Mouse (Mus musculus): ENCODE data around the gene E030018B13Rik. TPM values are rescaled to one million over a fixed set of nuclear protein-coding genes. Genes with fewer than 3 reads are reported as not detected.

E030018B13Rik gene
- polyA plus RNA-seq, 1 experiment from 2014 or later, result 0.17 TPM

GRCm38 (mm10) chr7:63899925-63900324, 16.7 kb upstream of the E030018B13Rik start:
- Histone ChIP-seq H3K27me3 (replicated peaks) (no peaks in the 10 kb centered on the region), H3K4me3 (replicated peaks) (no peak overlapping the region), H3K4me2 (no peak overlapping the region), H3K4me1 (peaks cover 16% of the 10 kb centered on the region), H3K27ac (no peak overlapping the region), H3K9ac (no peak overlapping the region), H3K36me3 (no peaks in the 10 kb centered on the region), H3K9me3 (no peaks in the 10 kb centered on the region)
- WGBS, result 90% methylated on average over 8 of the region's 8 CpGs
- ATAC-seq (ENCODE audit: insufficient read depth, low FRiP score, low read depth), result no peak

- ATAC-seq (ENCODE audit: insufficient read depth, low FRiP score, low read depth), result no peak
Measured at GRCm38 (mm10) chr7:63900411-63900810, 16.2 kb upstream of the E030018B13Rik start.

GRCm38 (mm10) chr7:63901346-63901745, 15.3 kb upstream of the E030018B13Rik start:
- Histone ChIP-seq H3K9me3 (no peaks in the 10 kb centered on the region), H3K27me3 (replicated peaks) (no peaks in the 10 kb centered on the region), H3K4me3 (replicated peaks) (no peak overlapping the region), H3K36me3 (no peaks in the 10 kb centered on the region), H3K9ac (no peak overlapping the region), H3K4me1 (peaks cover 18% of the 10 kb centered on the region), H3K27ac (no peak overlapping the region), H3K4me2 (no peak overlapping the region)
- no peak for ATAC-seq (ENCODE audit: insufficient read depth, low FRiP score, low read depth)
- WGBS, result 73% methylated on average over 11 of the region's 11 CpGs

More at GRCm38 (mm10) chr7:63900411-63900810, 16.2 kb upstream of the E030018B13Rik start:
- WGBS, result 90% methylated on average over 2 of the region's 2 CpGs
- no peaks in the 10 kb centered on the region for H3K9me3 ChIP-seq
- no peaks in the 10 kb centered on the region for H3K27me3 ChIP-seq (replicated peaks)
- no peak overlapping the region for H3K27ac ChIP-seq
- no peak overlapping the region for H3K4me2 ChIP-seq
- peaks cover 19% of the 10 kb centered on the region for H3K4me1 ChIP-seq
- no peaks in the 10 kb centered on the region for H3K36me3 ChIP-seq
- H3K9ac ChIP-seq, result no peak overlapping the region
- no peak overlapping the region for H3K4me3 ChIP-seq (replicated peaks)

GRCm38 (mm10) chr7:63901942-63902341, 14.7 kb upstream of the E030018B13Rik start:
- peaks cover 15% of the 10 kb centered on the region for H3K4me1 ChIP-seq
- H3K36me3 ChIP-seq, result no peaks in the 10 kb centered on the region
- H3K27me3 ChIP-seq (replicated peaks), result no peaks in the 10 kb centered on the region
- no peak overlapping the region for H3K27ac ChIP-seq
- no peak for ATAC-seq (ENCODE audit: insufficient read depth, low FRiP score, low read depth)
- no peaks in the 10 kb centered on the region for H3K9me3 ChIP-seq
- H3K4me3 ChIP-seq (replicated peaks), result no peak overlapping the region
- H3K9ac ChIP-seq, result no peak overlapping the region
- H3K4me2 ChIP-seq, result no peak overlapping the region
- WGBS, result 68% methylated on average over 3 of the region's 3 CpGs

- WGBS, result 50% methylated on average over 3 of the region's 3 CpGs
- Histone ChIP-seq H3K4me2 (no peak overlapping the region), H3K27me3 (replicated peaks) (no peaks in the 10 kb centered on the region), H3K36me3 (0 out of 2 replicates have a peak, but pooled peaks cover 2% of the 10 kb centered on the region), H3K9ac (no peak overlapping the region), H3K9me3 (no peaks in the 10 kb centered on the region), H3K4me3 (replicated peaks) (no peak overlapping the region), H3K27ac (peak overlapping the region; percentile 9; the same call in 1 of the 2 replicates), H3K4me1 (peaks cover 8% of the 10 kb centered on the region)
- no peak for ATAC-seq (ENCODE audit: insufficient read depth, low FRiP score, low read depth)
Measured at GRCm38 (mm10) chr7:63902604-63903210, 13.9 kb upstream of the E030018B13Rik start.

- Histone ChIP-seq H3K36me3 (0 out of 2 replicates have a peak, but pooled peaks cover 2% of the 10 kb centered on the region), H3K9me3 (no peaks in the 10 kb centered on the region), H3K27ac (no peak overlapping the region), H3K27me3 (replicated peaks) (no peaks in the 10 kb centered on the region), H3K4me1 (peaks cover 14% of the 10 kb centered on the region), H3K4me3 (replicated peaks) (no peak overlapping the region), H3K4me2 (no peak overlapping the region), H3K9ac (no peak overlapping the region)
- WGBS, result 56% methylated on average over 9 of the region's 9 CpGs
- ATAC-seq (ENCODE audit: insufficient read depth, low FRiP score, low read depth), result no peak
Measured at GRCm38 (mm10) chr7:63903635-63904380, 12.8 kb upstream of the E030018B13Rik start.

- H3K9ac ChIP-seq, result no peak overlapping the region
- no peak overlapping the region for H3K4me3 ChIP-seq (replicated peaks)
- ATAC-seq (ENCODE audit: insufficient read depth, low FRiP score, low read depth), result no peak
- no peak overlapping the region for H3K4me2 ChIP-seq
- WGBS, result 70% methylated on average over 2 of the region's 2 CpGs
- peak overlapping the region; percentile 59; the same call in 1 of the 2 replicates for H3K27ac ChIP-seq
- H3K27me3 ChIP-seq (replicated peaks), result no peaks in the 10 kb centered on the region
- peaks cover 21% of the 10 kb centered on the region for H3K4me1 ChIP-seq
- 0 out of 2 replicates have a peak, but pooled peaks cover 2% of the 10 kb centered on the region for H3K36me3 ChIP-seq
- H3K9me3 ChIP-seq, result no peaks in the 10 kb centered on the region
Measured at GRCm38 (mm10) chr7:63905190-63905589, 11.5 kb upstream of the E030018B13Rik start.

GRCm38 (mm10) chr7:63905642-63906041, 11.0 kb upstream of the E030018B13Rik start:
- Histone ChIP-seq H3K9ac (no peak overlapping the region), H3K27ac (peak overlapping the region; percentile 59; the same call in 1 of the 2 replicates), H3K9me3 (no peaks in the 10 kb centered on the region), H3K4me2 (no peak overlapping the region), H3K4me1 (peaks cover 25% of the 10 kb centered on the region), H3K27me3 (replicated peaks) (no peaks in the 10 kb centered on the region), H3K36me3 (0 out of 2 replicates have a peak, but pooled peaks cover 2% of the 10 kb centered on the region), H3K4me3 (replicated peaks) (no peak overlapping the region)
- ATAC-seq (ENCODE audit: insufficient read depth, low FRiP score, low read depth), result no peak
- WGBS, result 65% methylated on average over 5 of the region's 5 CpGs

GRCm38 (mm10) chr7:63907778-63908495, 8.7 kb upstream of the E030018B13Rik start:
- H3K9me3 ChIP-seq, result no peaks in the 10 kb centered on the region
- no peak overlapping the region for H3K9ac ChIP-seq
- 72% methylated on average over 5 of the region's 5 CpGs for WGBS
- no peak overlapping the region for H3K4me2 ChIP-seq
- peaks cover 47% of the 10 kb centered on the region for H3K4me1 ChIP-seq
- no peak for ATAC-seq (ENCODE audit: insufficient read depth, low FRiP score, low read depth)
- peak overlapping the region; percentile 63; the same call in 1 of the 2 replicates for H3K27ac ChIP-seq
- H3K36me3 ChIP-seq, result 0 out of 2 replicates have a peak, but pooled peaks cover 2% of the 10 kb centered on the region
- H3K27me3 ChIP-seq (replicated peaks), result no peaks in the 10 kb centered on the region
- H3K4me3 ChIP-seq (replicated peaks), result no peak overlapping the region

- 0 out of 2 replicates have a peak, but pooled peaks cover 2% of the 10 kb centered on the region for H3K36me3 ChIP-seq
- no peaks in the 10 kb centered on the region for H3K27me3 ChIP-seq (replicated peaks)
- ATAC-seq (ENCODE audit: insufficient read depth, low FRiP score, low read depth), result no peak
- H3K27ac ChIP-seq, result peak overlapping the region; percentile 63
- 30% methylated on average over 11 of the region's 11 CpGs for WGBS
- no peak overlapping the region for H3K9ac ChIP-seq
- no peak overlapping the region for H3K4me2 ChIP-seq
- no peak overlapping the region for H3K4me3 ChIP-seq (replicated peaks)
- H3K9me3 ChIP-seq, result no peaks in the 10 kb centered on the region
- peaks cover 54% of the 10 kb centered on the region for H3K4me1 ChIP-seq
Measured at GRCm38 (mm10) chr7:63908496-63909285, 8.0 kb upstream of the E030018B13Rik start.

GRCm38 (mm10) chr7:63910225-63910624, 6.4 kb upstream of the E030018B13Rik start:
- 79% methylated on average over 5 of the region's 5 CpGs for WGBS
- H3K27me3 ChIP-seq (replicated peaks), result no peaks in the 10 kb centered on the region
- H3K4me2 ChIP-seq, result no peak overlapping the region
- no peak for ATAC-seq (ENCODE audit: insufficient read depth, low FRiP score, low read depth)
- no peak overlapping the region for H3K9ac ChIP-seq
- 0 out of 2 replicates have a peak, but pooled peaks cover 2% of the 10 kb centered on the region for H3K36me3 ChIP-seq
- H3K4me3 ChIP-seq (replicated peaks), result no peak overlapping the region
- H3K4me1 ChIP-seq, result peaks cover 60% of the 10 kb centered on the region
- no peak overlapping the region; the same call in 1 of the 2 replicates for H3K27ac ChIP-seq
- H3K9me3 ChIP-seq, result no peaks in the 10 kb centered on the region

All from stomach, embryonic 15.5 days (tissue).